Comparison of ENCODE assay signal across 13 mouse cellular contexts in genomic region chr16:10739854-10740398, GRCm38 (mm10). TPM values are rescaled to one million over a fixed set of nuclear protein-coding genes. Genes with fewer than 3 reads are reported as not detected.
DNase-seq lines count a peak whose midpoint lies in the region; TF ChIP-seq lines count a peak whose summit lies in the region.
"Had no signal": no experiment of that assay in that cellular context is flagged by ENCODE, and none has a peak within 500 bp of the region (broad histone marks: within the 10 kb centered on the region; RNA-seq: fewer than 3 reads in every experiment).

No protein-coding gene starts in this region.

- dilution Hi-C loops in CH12.LX (cut with MboI; ENCODE audit: extremely low pct_ligation_motif_present, extremely low pct_unique_long_range_greater_than_20kb, low sequenced_read_pairs), result no loop called here

- no peak for TF ChIP-seq CTCF in CH12.LX (conservative IDR thresholded peaks at IDR 0.05 in 1 of 2, IDR thresholded peaks at IDR 0.05 in 1 of 2; ENCODE audit: low read depth in 2 of 2, low read length in 2 of 2)

- no peak for TF ChIP-seq EP300 in CH12.LX (IDR thresholded peaks at IDR 0.05; ENCODE audit: low read length)

- peak; percentile 48 for DNase-seq in gastrocnemius, adult 18-20 months (ENCODE audit: low spot score)
- no peak for DNase-seq in gastrocnemius, postnatal 36 days
- no peak for DNase-seq in CH12.LX (ENCODE audit: extremely low read depth)
- no peak for DNase-seq in embryonic facial prominence, embryonic 10.5 days (ENCODE audit: low spot score)
- DNase-seq in kidney, adult 9 months, result peak; percentile 38
- DNase-seq in cerebellum, postnatal 4 days (ENCODE audit: low spot score in 2 of 2), result no peak
- no peak for DNase-seq in spleen, adult 18-20 months
- no peak for DNase-seq in urinary bladder, postnatal 36 days (ENCODE audit: low spot score in 2 of 2)
- DNase-seq: layer of hippocampus, postnatal 36 days had no signal

- no peaks in the 10 kb centered on the region for H3K9me3 ChIP-seq in CH12.LX (replicated peaks; ENCODE audit: low read length)
- H3K9me3 ChIP-seq in embryonic facial prominence, embryonic 10.5 days, result no peaks in the 10 kb centered on the region
- H3K9me3 ChIP-seq: liver, embryonic 12.5 days; midbrain, embryonic 13.5 days had no signal

- 62% methylated on average over 9 of the region's 9 CpGs for WGBS in embryonic facial prominence, embryonic 10.5 days

- H3K79me2 ChIP-seq in CH12.LX (replicated peaks; ENCODE audit: control insufficient read depth, extremely low read depth, insufficient read depth, poor library complexity, severe bottlenecking), result no peaks in the 10 kb centered on the region

- no peak for TF ChIP-seq RAD21 in CH12.LX (IDR thresholded peaks at IDR 0.05; ENCODE audit: low read depth, low read length)

- no peaks in the 10 kb centered on the region for H3K36me3 ChIP-seq in CH12.LX (replicated peaks in 1 of 2; ENCODE audit: control insufficient read depth in 1 of 2, insufficient read depth in 1 of 2, low read length in 1 of 2)
- H3K36me3 ChIP-seq in embryonic facial prominence, embryonic 10.5 days (replicated peaks), result no peaks in the 10 kb centered on the region
- H3K36me3 ChIP-seq: liver, embryonic 12.5 days; midbrain, embryonic 13.5 days had no signal

- in situ Hi-C loops in CH12.LX (cut with MboI; ENCODE audit: low pct_ligation_motif_present, low pct_unique_long_range_greater_than_20kb, low sequenced_read_pairs), result no loop called here

- H3K27me3 ChIP-seq in CH12.LX (replicated peaks), result no peaks in the 10 kb centered on the region
- H3K27me3 ChIP-seq in embryonic facial prominence, embryonic 10.5 days (replicated peaks; ENCODE audit: low read depth, poor library complexity, severe bottlenecking), result no peaks in the 10 kb centered on the region
- H3K27me3 ChIP-seq: midbrain, embryonic 13.5 days had no signal

- no peak overlapping the region for H3K4me2 ChIP-seq in CH12.LX (ENCODE audit: insufficient read depth, low read depth, poor library complexity, severe bottlenecking)
- H3K4me2 ChIP-seq: hindbrain, embryonic 14.5 days; liver, embryonic 12.5 days; midbrain, embryonic 13.5 days had no signal

- H3K9ac ChIP-seq in CH12.LX (ENCODE audit: insufficient read depth, low read depth), result no peak overlapping the region
- H3K9ac ChIP-seq: hindbrain, embryonic 14.5 days; liver, embryonic 12.5 days; midbrain, embryonic 13.5 days had no signal

- no peak for TF ChIP-seq POLR2A in CH12.LX (IDR thresholded peaks at IDR 0.05; ENCODE audit: low read depth, low read length)

- no peak overlapping the region for H3K4me3 ChIP-seq in CH12.LX (replicated peaks in 1 of 3; ENCODE audit: low read depth in 2 of 3, low read length in 2 of 3, poor library complexity in 1 of 3)
- no peak overlapping the region for H3K4me3 ChIP-seq in embryonic facial prominence, embryonic 10.5 days
- H3K4me3 ChIP-seq: liver, embryonic 12.5 days; midbrain, embryonic 13.5 days had no signal

- H3K4me1 ChIP-seq in CH12.LX (ENCODE audit: control insufficient read depth in 1 of 2, insufficient read depth in 2 of 2), result peaks cover 21 to 48% of the 10 kb centered on the region in 2 experiments
- peaks cover 53% of the 10 kb centered on the region for H3K4me1 ChIP-seq in embryonic facial prominence, embryonic 10.5 days

- intact Hi-C loops in gastrocnemius, postnatal 36 days (cut with DNase I), result no loop called here

- no peak overlapping the region for H3K27ac ChIP-seq in CH12.LX (ENCODE audit: insufficient read depth, low read depth)
- peak overlapping the region; percentile 57; the same call in 1 of the 2 replicates for H3K27ac ChIP-seq in embryonic facial prominence, embryonic 10.5 days (replicated peaks)
- H3K27ac ChIP-seq: hindbrain, embryonic 14.5 days; liver, embryonic 12.5 days; midbrain, embryonic 13.5 days had no signal

TF ChIP-seq in CH12.LX, 34 proteins besides CTCF, POLR2A, EP300 and RAD21:
- TF ChIP-seq CHD2 (IDR thresholded peaks at IDR 0.05; ENCODE audit: low read length), result no peak
- 0 out of 2 replicates have a peak, but pooled peaks have one; percentile 17 for TF ChIP-seq ETS1 (conservative IDR thresholded peaks at IDR 0.05; ENCODE audit: low read depth, low read length)
- no peak for TF ChIP-seq ZNF384 (IDR thresholded peaks at IDR 0.05; ENCODE audit: low read depth, low read length)
- 0 out of 2 replicates have a peak, but pooled peaks have one; percentile 18 for TF ChIP-seq IRF4 (IDR thresholded peaks at IDR 0.05; ENCODE audit: low read depth, low read length)
- no peak for TF ChIP-seq GABPA (IDR thresholded peaks at IDR 0.05; ENCODE audit: insufficient replicate concordance, low read depth, low read length)
- TF ChIP-seq TCF12 (IDR thresholded peaks at IDR 0.05; ENCODE audit: low read depth, low read length), result peak; percentile 31; the same call in 1 of the 2 replicates
- TF ChIP-seq ZMIZ1 (IDR thresholded peaks at IDR 0.05; ENCODE audit: low read depth, low read length), result no peak
- TF ChIP-seq MAFK (IDR thresholded peaks at IDR 0.05; ENCODE audit: insufficient replicate concordance, low read length), result no peak

RNA-seq across cellular contexts. Expression of gene Socs1, which starts 45.4 kb away (rescaled TPM):
- under 1 TPM; 0.21 to 0.52 TPM for total RNA-seq in gastrocnemius, adult 18-20 months (2021)
- total RNA-seq in gastrocnemius, postnatal 36 days (2021), result under 1 TPM; 0.51 to 0.52 TPM
- 26.1 and 29.1 TPM in 2 replicates for total RNA-seq in CH12.LX (2012; rRNA removed)
- total RNA-seq in CH12.LX (2014; rRNA removed), result 17.3 and 18.8 TPM in 2 replicates
- polyA plus RNA-seq in CH12.LX (2012; ENCODE audit: insufficient read length, low read depth), result 23.0 and 27.6 TPM in 2 replicates
- 3.7 and 4.2 TPM in 2 replicates for polyA plus RNA-seq in embryonic facial prominence, embryonic 10.5 days (2016; fragmentation: Nextera tagmentation; extraction: Ambion mirVana)

RNA-seq across cellular contexts. Expression of gene Tnp2, which starts 48.5 kb away (rescaled TPM):
- total RNA-seq in gastrocnemius, adult 18-20 months (2021), result not detected
- under 1 TPM in 1 of 2 experiments, not detected in 1; 0.52 TPM for total RNA-seq in gastrocnemius, postnatal 36 days (2021)
- total RNA-seq in CH12.LX (2012; rRNA removed) (0.25 TPM in 1 of 2 replicates, not detected in the other), CH12.LX (2014; rRNA removed) (not detected in 2 replicates)
- polyA plus RNA-seq in CH12.LX (2012; ENCODE audit: insufficient read length, low read depth), result 0.43 TPM in 1 of 2 replicates, not detected in the other
- not detected in 2 replicates for polyA plus RNA-seq in embryonic facial prominence, embryonic 10.5 days (2016; fragmentation: Nextera tagmentation; extraction: Ambion mirVana)
- total RNA-seq: layer of hippocampus, postnatal 36 days had no signal
- polyA plus RNA-seq: embryonic facial prominence, embryonic 11.5 days; hindbrain, embryonic 14.5 days; liver, embryonic 12.5 days; midbrain, embryonic 13.5 days had no signal

RNA-seq across cellular contexts. Expression of gene Prm3, which starts 50.8 kb away (rescaled TPM):
- total RNA-seq in gastrocnemius, adult 18-20 months (2021), result not detected
- not detected for total RNA-seq in gastrocnemius, postnatal 36 days (2021)
- not detected in 2 replicates for total RNA-seq in CH12.LX (2012; rRNA removed)
- not detected in 2 replicates for total RNA-seq in CH12.LX (2014; rRNA removed)
- not detected in 2 replicates for polyA plus RNA-seq in CH12.LX (2012; ENCODE audit: insufficient read length, low read depth)
- polyA plus RNA-seq in embryonic facial prominence, embryonic 10.5 days (2016; fragmentation: Nextera tagmentation; extraction: Ambion mirVana), result not detected in 2 replicates
- total RNA-seq: layer of hippocampus, postnatal 36 days had no signal
- polyA plus RNA-seq: embryonic facial prominence, embryonic 11.5 days; hindbrain, embryonic 14.5 days; liver, embryonic 12.5 days; midbrain, embryonic 13.5 days had no signal

RNA-seq across cellular contexts. Expression of gene Prm2, which starts 56.0 kb away (rescaled TPM):
- total RNA-seq in gastrocnemius, adult 18-20 months (2021), result not detected
- total RNA-seq in gastrocnemius, postnatal 36 days (2021), result not detected
- total RNA-seq in CH12.LX (2012; rRNA removed) (not detected in 2 replicates), CH12.LX (2014; rRNA removed) (not detected in 2 replicates)
- polyA plus RNA-seq in CH12.LX (2012; ENCODE audit: insufficient read length, low read depth), result not detected in 2 replicates
- polyA plus RNA-seq in embryonic facial prominence, embryonic 10.5 days (2016; fragmentation: Nextera tagmentation; extraction: Ambion mirVana), result not detected in 2 replicates
- total RNA-seq: layer of hippocampus, postnatal 36 days had no signal
- polyA plus RNA-seq: embryonic facial prominence, embryonic 11.5 days; hindbrain, embryonic 14.5 days; liver, embryonic 12.5 days; midbrain, embryonic 13.5 days had no signal

Comparison
In these comparisons a context has a peak if more than half of its experiments do, and no peak if none do; other contexts are left out.
1. DNase-seq: peak in gastrocnemius, adult 18-20 months (single experiment) and kidney, adult 9 months (single experiment); none in gastrocnemius, postnatal 36 days (0 of 2), CH12.LX (single experiment), embryonic facial prominence, embryonic 10.5 days (single experiment), cerebellum, postnatal 4 days (0 of 2), spleen, adult 18-20 months (0 of 2) and urinary bladder, postnatal 36 days (0 of 2).
2. RNA of gene Socs1, which starts 45.4 kb away (total RNA-seq): 17.3 to 29.1 TPM in CH12.LX; 0.21 to 0.52 TPM in gastrocnemius, adult 18-20 months and 0.51 to 0.52 TPM in gastrocnemius, postnatal 36 days; every median in the first group is over 10 times any median in the second.